Mouse (Mus musculus) adrenal gland, postnatal 36 days (tissue): ENCODE measurements around the gene Zfp112. TPM values are rescaled to one million over a fixed set of nuclear protein-coding genes. Genes with fewer than 3 reads are reported as not detected.

Experiments used
- total RNA-seq, 2 experiments: library from RNA; stranded (reverse); gene quantifications; 2 replicates each; pipeline ENCODE4 v1.2.3; 2021

Gene Zfp112
- total RNA-seq, 2 experiments from 2014 or later: 2.8 to 3.4 TPM

Other genes starting within 250 kb of the Zfp112 start
- not detected for gene Vmn1r177, start 245.9 kb upstream of the Zfp112 start, total RNA-seq
- not detected for gene Vmn1r178, start 220.3 kb upstream of the Zfp112 start, total RNA-seq
- gene Vmn1r179, start 185.3 kb upstream of the Zfp112 start, total RNA-seq: not detected
- gene Vmn1r180, start 161.7 kb upstream of the Zfp112 start, total RNA-seq: not detected
- not detected for gene Vmn1r181, start 137.7 kb upstream of the Zfp112 start, total RNA-seq
- gene V1rd19, start 110.6 kb upstream of the Zfp112 start, total RNA-seq: not detected
- gene Vmn1r183, start 59.1 kb upstream of the Zfp112 start, total RNA-seq: not detected
- gene Zfp180, start 30.4 kb upstream of the Zfp112 start, total RNA-seq: 10 to 100 TPM; 23.3 to 26.3 TPM
- 1 to 10 TPM; 8.8 TPM for gene Zfp235, start 21.9 kb downstream of the Zfp112 start, total RNA-seq
- under 1 TPM; 0.20 to 0.70 TPM for gene Zfp114, start 62.7 kb downstream of the Zfp112 start, total RNA-seq
- 1 to 10 TPM; 8.1 to 9.9 TPM for gene Zfp111, start 99.1 kb downstream of the Zfp112 start, total RNA-seq
- 1 to 10 TPM; 3.4 to 3.8 TPM for gene Zfp109, start 125.2 kb downstream of the Zfp112 start, total RNA-seq
- 1 to 10 TPM; 2.0 to 2.1 TPM for gene Zfp108, start 142.5 kb downstream of the Zfp112 start, total RNA-seq
- gene Zfp93, start 158.1 kb downstream of the Zfp112 start, total RNA-seq: 1 to 10 TPM; 4.7 to 5.2 TPM
- 10 to 100 TPM in 1 of 2 experiments, 1 to 10 TPM in 1; 8.8 to 10.3 TPM for gene Zfp61, start 188.9 kb downstream of the Zfp112 start, total RNA-seq
- 1 to 10 TPM; 3.1 to 4.0 TPM for gene Zfp94, start 204.4 kb downstream of the Zfp112 start, total RNA-seq
- gene Tescl, start 221.6 kb downstream of the Zfp112 start, total RNA-seq: under 1 TPM; 0.36 to 0.56 TPM
- gene Lypd5, start 236.9 kb downstream of the Zfp112 start, total RNA-seq: not detected